Mouse (Mus musculus): ENCODE data around the gene Galnt16. TPM values are rescaled to one million over a fixed set of nuclear protein-coding genes. Genes with fewer than 3 reads are reported as not detected.

Galnt16 gene
- polyA plus RNA-seq, 1 experiment from 2014 or later, result 24.7 TPM

Other genes with a start within 250 kb of the Galnt16 start
- 26.1 and 27.5 TPM in 2 replicates for gene Dcaf5, start 81.7 kb upstream of the Galnt16 start, polyA plus RNA-seq (2016; fragmentation: Nextera tagmentation; extraction: Ambion mirVana)
- 53.7 TPM in 2 replicates for gene Exd2, start 55.2 kb upstream of the Galnt16 start, polyA plus RNA-seq (2016; fragmentation: Nextera tagmentation; extraction: Ambion mirVana)
- 31.6 and 32.0 TPM in 2 replicates for gene Slc39a9, start 125.6 kb downstream of the Galnt16 start, polyA plus RNA-seq (2016; fragmentation: Nextera tagmentation; extraction: Ambion mirVana)
- 330 and 339 TPM in 2 replicates for gene Erh, start 126.1 kb downstream of the Galnt16 start, polyA plus RNA-seq (2016; fragmentation: Nextera tagmentation; extraction: Ambion mirVana)
- gene Plekhd1, start 174.3 kb downstream of the Galnt16 start, polyA plus RNA-seq (2016; fragmentation: Nextera tagmentation; extraction: Ambion mirVana), result 3.3 and 4.4 TPM in 2 replicates
- gene Ccdc177, start 242.4 kb downstream of the Galnt16 start, polyA plus RNA-seq (2016; fragmentation: Nextera tagmentation; extraction: Ambion mirVana), result 7.8 and 9.7 TPM in 2 replicates

Data from midbrain, embryonic 12.5 days (tissue).